Mouse (Mus musculus): ENCODE data around the gene Slamf6. TPM values are rescaled to one million over a fixed set of nuclear protein-coding genes. Genes with fewer than 3 reads are reported as not detected.

Gene Slamf6
- polyA plus RNA-seq, 1 experiment = not detected

DNA sequence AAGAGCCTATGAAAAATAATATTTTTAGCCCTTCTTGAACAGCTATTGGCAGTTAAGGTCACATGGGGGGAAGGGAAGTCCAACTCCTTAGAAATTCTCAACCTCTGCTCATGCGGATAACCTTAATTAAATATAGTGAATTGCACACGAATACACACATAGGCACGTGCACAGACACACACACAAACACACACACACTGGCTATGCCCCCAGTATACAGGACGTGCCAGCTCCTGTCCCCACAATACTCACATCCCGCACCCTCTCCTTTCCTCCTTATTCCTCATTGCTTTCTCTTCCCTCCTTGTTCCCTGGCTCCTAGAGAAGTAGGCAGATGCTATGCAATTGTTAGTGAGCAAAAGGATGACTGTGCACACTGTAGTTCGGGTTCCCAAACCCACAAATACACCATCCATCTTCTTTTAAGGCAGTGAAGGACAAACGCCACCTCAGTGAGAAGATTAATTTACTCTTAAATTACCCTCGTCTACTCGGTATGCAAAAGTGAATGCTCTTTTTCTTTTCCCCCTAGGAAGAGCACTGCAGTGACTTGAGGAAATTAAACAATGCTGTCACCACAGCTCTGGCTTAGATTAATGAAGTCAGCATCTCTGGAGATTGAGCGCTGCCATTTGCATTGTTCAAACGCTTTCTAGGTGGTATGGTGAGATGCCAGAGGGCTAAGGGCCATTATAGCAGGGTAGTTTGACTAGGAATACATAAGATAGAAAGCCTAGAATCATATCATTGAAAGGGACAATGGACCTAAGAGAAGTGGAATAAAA lies 31.0 kb downstream of the Slamf6 start:
- no peak overlapping the region for H3K27ac ChIP-seq (ENCODE audit: insufficient read depth, low read depth, low read length)
- no peaks in the 10 kb centered on the region for H3K4me1 ChIP-seq (ENCODE audit: control insufficient read depth, insufficient read depth, low read length)
- no peak overlapping the region for H3K4me3 ChIP-seq (ENCODE audit: insufficient read depth, low read depth, low read length)
- no peak for TF ChIP-seq POLR2A (IDR thresholded peaks at IDR 0.05; ENCODE audit: insufficient read depth, low read depth, low read length)
- no peak for TF ChIP-seq CTCF (IDR thresholded peaks at IDR 0.05; ENCODE audit: insufficient read depth, low read depth, low read length)
- WGBS = 65% methylated on average over 11 of the region's 11 CpGs

DNA sequence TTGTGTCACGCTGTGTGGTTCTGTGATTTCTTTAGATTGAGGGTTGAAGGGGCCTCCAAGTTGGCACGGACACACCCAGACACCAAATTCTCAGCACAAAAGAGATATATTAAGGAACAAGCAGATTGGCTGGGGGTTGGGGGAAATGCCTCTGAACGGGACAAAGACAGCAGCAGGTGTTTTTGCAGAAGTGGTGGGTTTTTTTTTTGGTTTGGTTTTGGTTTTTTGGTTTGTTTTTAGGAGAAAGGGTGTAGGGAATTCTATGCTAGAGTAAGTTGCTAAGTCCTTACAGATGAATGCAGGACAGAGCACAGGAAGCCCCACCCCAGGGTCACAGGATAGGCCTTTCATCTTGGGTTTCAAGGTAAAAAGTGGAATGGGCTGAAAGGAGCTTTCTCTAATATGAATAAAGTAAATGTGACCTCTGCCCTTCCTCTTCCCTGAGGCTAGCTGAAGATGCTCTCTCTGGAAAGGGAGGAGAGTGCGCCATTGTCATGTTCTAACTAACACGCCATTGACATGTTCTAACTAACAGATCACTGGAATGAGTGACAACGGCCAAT lies 31.7 kb downstream of the Slamf6 start:
- TF ChIP-seq CTCF (IDR thresholded peaks at IDR 0.05; ENCODE audit: insufficient read depth, low read depth, low read length) (no peak), POLR2A (IDR thresholded peaks at IDR 0.05; ENCODE audit: insufficient read depth, low read depth, low read length) (no peak)
- H3K4me1 ChIP-seq (ENCODE audit: control insufficient read depth, insufficient read depth, low read length) = no peaks in the 10 kb centered on the region
- WGBS = 85% methylated on average over 6 of the region's 6 CpGs
- no peak overlapping the region for H3K27ac ChIP-seq (ENCODE audit: insufficient read depth, low read depth, low read length)
- H3K4me3 ChIP-seq (ENCODE audit: insufficient read depth, low read depth, low read length) = no peak overlapping the region

DNA sequence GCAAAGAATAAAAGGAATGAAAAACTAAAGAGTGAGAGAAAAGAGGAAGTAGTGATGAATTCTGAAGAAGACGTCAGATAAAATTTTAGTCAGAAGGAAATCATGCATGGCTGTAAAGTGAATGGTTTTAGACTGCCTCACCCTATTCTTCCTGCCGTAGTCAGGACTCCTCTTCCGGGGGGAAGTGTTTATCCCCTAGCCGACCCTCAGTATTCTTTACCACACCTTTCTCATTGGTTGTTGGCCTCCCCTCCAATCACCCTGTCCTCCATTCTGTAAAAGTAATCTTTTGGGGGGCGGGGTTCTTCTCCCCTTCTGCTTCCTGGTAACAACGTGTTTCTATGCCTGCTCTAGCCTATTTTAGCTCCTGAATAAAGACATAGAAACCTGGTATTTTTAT lies 37.8 kb downstream of the Slamf6 start:
- Histone ChIP-seq H3K4me1 (ENCODE audit: control insufficient read depth, insufficient read depth, low read length) (no peaks in the 10 kb centered on the region), H3K4me3 (ENCODE audit: insufficient read depth, low read depth, low read length) (no peak overlapping the region), H3K27ac (ENCODE audit: insufficient read depth, low read depth, low read length) (no peak overlapping the region)
- WGBS = 62% methylated on average over 6 of the region's 6 CpGs
- TF ChIP-seq CTCF (IDR thresholded peaks at IDR 0.05; ENCODE audit: insufficient read depth, low read depth, low read length) (no peak), POLR2A (IDR thresholded peaks at IDR 0.05; ENCODE audit: insufficient read depth, low read depth, low read length) (no peak)

DNA sequence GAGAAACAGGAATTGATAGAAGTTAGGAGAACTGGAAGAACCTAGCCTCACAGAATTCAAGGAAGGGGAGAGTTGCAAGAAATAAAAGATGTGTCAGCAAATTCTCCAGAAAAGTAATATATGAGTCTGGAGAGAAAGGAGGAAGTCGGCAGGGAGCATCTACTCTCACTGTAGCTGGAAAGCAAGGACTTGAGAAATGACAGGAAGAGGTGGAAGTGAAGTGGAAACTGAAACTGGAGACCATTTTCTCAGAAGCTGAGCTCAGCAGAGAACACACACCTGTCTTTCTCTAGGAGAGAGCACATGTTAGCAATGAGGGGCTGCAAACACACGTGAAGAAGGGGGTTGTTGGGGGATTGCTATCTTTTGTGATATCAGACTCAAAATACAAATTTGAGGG lies 40.1 kb downstream of the Slamf6 start:
- 82% methylated on average over 2 of the region's 2 CpGs for WGBS
- Histone ChIP-seq H3K4me3 (ENCODE audit: insufficient read depth, low read depth, low read length) (no peak overlapping the region), H3K27ac (ENCODE audit: insufficient read depth, low read depth, low read length) (no peak overlapping the region), H3K4me1 (ENCODE audit: control insufficient read depth, insufficient read depth, low read length) (no peaks in the 10 kb centered on the region)
- TF ChIP-seq CTCF (IDR thresholded peaks at IDR 0.05; ENCODE audit: insufficient read depth, low read depth, low read length) (no peak), POLR2A (IDR thresholded peaks at IDR 0.05; ENCODE audit: insufficient read depth, low read depth, low read length) (no peak)

DNA sequence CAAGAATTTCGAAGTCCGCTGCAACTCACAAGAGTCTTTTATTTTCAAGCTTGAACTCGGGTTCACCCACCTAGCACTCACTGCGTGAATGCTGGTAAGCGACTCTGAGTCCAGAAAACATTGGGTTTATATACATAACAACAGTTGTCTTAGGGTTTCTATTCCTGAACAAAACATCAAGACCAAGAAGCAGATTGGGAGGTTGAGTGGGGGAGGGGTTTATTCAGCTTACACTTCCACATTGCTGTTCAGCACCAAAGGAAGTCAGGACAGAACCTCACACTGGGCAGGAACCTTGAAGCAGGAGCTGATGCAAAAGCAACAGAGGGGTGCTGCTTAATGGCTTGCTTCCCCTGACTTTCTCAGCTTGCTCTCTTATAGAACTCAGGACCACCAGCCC lies 43.4 kb downstream of the Slamf6 start:
- no peaks in the 10 kb centered on the region for H3K4me1 ChIP-seq (ENCODE audit: control insufficient read depth, insufficient read depth, low read length)
- H3K4me3 ChIP-seq (ENCODE audit: insufficient read depth, low read depth, low read length) = no peak overlapping the region
- TF ChIP-seq CTCF (IDR thresholded peaks at IDR 0.05; ENCODE audit: insufficient read depth, low read depth, low read length) (no peak), POLR2A (IDR thresholded peaks at IDR 0.05; ENCODE audit: insufficient read depth, low read depth, low read length) (no peak)
- H3K27ac ChIP-seq (ENCODE audit: insufficient read depth, low read depth, low read length) = no peak overlapping the region
- WGBS = 88% methylated on average over 5 of the region's 5 CpGs

DNA sequence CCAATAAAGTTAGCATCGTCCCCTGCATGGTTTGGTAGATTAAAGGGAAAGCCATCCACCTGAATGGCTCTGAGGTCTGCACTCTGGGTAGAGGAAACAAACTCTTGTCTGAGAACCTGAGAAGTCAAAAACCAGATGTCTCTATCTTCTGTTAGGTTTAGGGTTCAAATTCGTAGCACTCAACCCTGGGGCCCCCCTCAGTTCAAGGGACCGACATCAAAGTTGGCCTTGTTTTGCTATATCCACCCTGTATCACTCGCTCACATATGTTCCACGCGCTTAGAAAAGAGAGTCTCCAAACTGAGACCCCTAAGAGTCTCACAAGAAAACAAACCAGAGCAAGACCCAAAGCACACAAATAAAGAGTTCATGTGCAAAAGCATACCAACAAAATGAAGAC lies 44.4 kb downstream of the Slamf6 start:
- no peaks in the 10 kb centered on the region for H3K4me1 ChIP-seq (ENCODE audit: control insufficient read depth, insufficient read depth, low read length)
- 94% methylated on average over 6 of the region's 6 CpGs for whole genome bisulfite sequencing
- no peak overlapping the region for H3K4me3 ChIP-seq (ENCODE audit: insufficient read depth, low read depth, low read length)
- no peak overlapping the region for H3K27ac ChIP-seq (ENCODE audit: insufficient read depth, low read depth, low read length)
- no peak for TF ChIP-seq POLR2A (IDR thresholded peaks at IDR 0.05; ENCODE audit: insufficient read depth, low read depth, low read length)
- no peak for TF ChIP-seq CTCF (IDR thresholded peaks at IDR 0.05; ENCODE audit: insufficient read depth, low read depth, low read length)

DNA sequence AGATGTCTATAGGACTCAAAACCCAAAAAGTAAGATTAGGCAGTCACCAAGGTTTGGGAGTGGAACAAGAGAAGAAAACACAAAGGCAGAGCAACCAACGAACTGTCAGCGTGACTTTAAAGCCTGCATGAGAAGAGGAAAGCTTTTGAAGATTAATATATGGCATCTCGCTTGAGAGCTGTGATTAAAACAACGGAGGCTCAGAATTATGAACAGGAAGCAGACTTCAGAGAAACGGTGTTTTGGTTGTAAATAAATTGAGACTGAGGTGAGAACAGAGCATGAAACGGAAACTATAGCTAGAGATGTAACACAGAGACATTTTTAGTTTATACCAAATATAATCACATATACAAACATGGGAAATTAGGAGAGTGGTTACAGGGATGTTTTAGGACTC lies 46.3 kb downstream of the Slamf6 start:
- TF ChIP-seq CTCF (IDR thresholded peaks at IDR 0.05; ENCODE audit: insufficient read depth, low read depth, low read length) (no peak), POLR2A (IDR thresholded peaks at IDR 0.05; ENCODE audit: insufficient read depth, low read depth, low read length) (no peak)
- WGBS = 76% methylated on average over 6 of the region's 6 CpGs
- H3K27ac ChIP-seq (ENCODE audit: insufficient read depth, low read depth, low read length) = no peak overlapping the region
- no peak overlapping the region for H3K4me3 ChIP-seq (ENCODE audit: insufficient read depth, low read depth, low read length)
- H3K4me1 ChIP-seq (ENCODE audit: control insufficient read depth, insufficient read depth, low read length) = no peaks in the 10 kb centered on the region

DNA sequence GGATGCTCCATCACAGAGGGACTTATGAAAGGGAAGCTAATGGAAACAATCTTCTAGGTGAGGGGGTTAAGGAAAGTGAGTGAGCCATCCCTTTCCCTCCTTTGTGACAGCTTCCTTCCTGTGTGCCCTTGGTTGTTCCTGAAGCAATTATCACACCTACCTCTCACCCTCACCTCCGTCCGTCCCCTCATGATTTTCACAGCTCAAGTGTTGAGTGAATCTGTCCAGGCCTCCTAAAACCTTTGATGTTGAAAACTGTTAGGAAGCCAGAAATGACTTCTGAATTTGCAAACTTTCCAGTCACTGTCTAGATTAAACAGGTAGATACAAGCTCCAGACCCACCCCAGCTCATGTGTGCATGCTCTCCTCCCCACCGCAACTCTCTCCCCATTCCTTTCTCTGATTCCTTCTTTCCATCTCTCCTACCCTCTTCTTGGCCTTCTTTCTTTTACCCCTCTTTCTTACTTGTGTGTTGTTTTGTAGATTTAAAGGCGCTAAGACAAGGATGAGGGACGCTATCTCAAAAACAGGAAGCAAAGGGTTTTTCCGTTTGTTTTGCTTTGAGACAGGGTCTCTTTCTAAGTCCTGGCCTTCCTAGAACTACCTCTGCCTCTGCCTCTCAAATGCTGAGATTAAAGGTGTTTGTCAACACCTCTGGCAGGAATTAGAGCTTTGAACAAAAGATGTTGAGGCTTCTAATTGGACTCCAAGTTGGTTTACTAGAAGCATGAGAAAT lies 48.9 kb downstream of the Slamf6 start:
- 96% methylated on average over 6 of the region's 6 CpGs for WGBS
- no peaks in the 10 kb centered on the region for H3K4me1 ChIP-seq (ENCODE audit: control insufficient read depth, insufficient read depth, low read length)
- TF ChIP-seq POLR2A (IDR thresholded peaks at IDR 0.05; ENCODE audit: insufficient read depth, low read depth, low read length) (no peak), CTCF (IDR thresholded peaks at IDR 0.05; ENCODE audit: insufficient read depth, low read depth, low read length) (no peak)

DNA sequence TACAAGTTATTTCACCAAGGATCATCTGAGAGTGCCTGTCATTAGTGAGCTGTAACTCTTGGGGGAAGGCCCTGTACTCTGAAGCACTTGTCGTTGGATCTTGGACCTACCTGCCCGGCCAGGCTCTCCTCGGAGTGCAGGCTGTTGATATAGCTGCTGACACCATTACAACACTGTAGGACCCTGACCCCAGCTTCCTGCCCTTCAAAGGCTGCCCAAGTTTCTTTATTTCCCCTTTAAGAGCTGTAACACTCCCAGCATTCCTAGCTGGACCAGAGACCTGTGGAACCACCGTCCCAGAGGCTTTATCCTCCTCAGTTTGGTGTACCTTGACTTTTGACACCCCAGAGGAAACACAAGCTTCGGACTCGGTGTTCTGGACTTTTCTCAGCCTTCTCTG lies 51.9 kb downstream of the Slamf6 start:
- Histone ChIP-seq H3K27ac (ENCODE audit: insufficient read depth, low read depth, low read length) (no peak overlapping the region), H3K4me3 (ENCODE audit: insufficient read depth, low read depth, low read length) (no peak overlapping the region), H3K4me1 (ENCODE audit: control insufficient read depth, insufficient read depth, low read length) (no peaks in the 10 kb centered on the region)
- TF ChIP-seq POLR2A (IDR thresholded peaks at IDR 0.05; ENCODE audit: insufficient read depth, low read depth, low read length) (no peak), CTCF (IDR thresholded peaks at IDR 0.05; ENCODE audit: insufficient read depth, low read depth, low read length) (no peak)
- WGBS = 90% methylated on average over 6 of the region's 6 CpGs

More for the DNA sequence above, 48.9 kb downstream of the Slamf6 start:
- Histone ChIP-seq H3K27ac (ENCODE audit: insufficient read depth, low read depth, low read length) (no peak overlapping the region), H3K4me3 (ENCODE audit: insufficient read depth, low read depth, low read length) (no peak overlapping the region)
